Mouse (Mus musculus) stomach, embryonic 15.5 days (tissue): Measurements from ENCODE around the gene Tob2. TPM values are rescaled to one million over a fixed set of nuclear protein-coding genes. Genes with fewer than 3 reads are reported as not detected.

ENCODE experiments used
- ATAC-seq: fragments of 200-750 bp; cut with Nextera tagmentation; 2 replicates; pipeline ENCODE4 v1.8.0; 2017; ENCODE audit warnings: low read depth, moderate number of reproducible peaks, moderate TSS enrichment; ENCODE audit not compliant: insufficient read depth, low FRiP score
- H3K27ac ChIP-seq: fragments of 300-500 bp; sonication (generic); 2 replicates; pipeline ENCODE4 v1.5.1; 2015; ENCODE audit warnings: mild to moderate bottlenecking, inconsistent platforms
- H3K27me3 ChIP-seq: fragments of 300-500 bp; sonication (generic); replicated peaks from 2 replicates; pipeline ENCODE4 v1.6.1; 2015; ENCODE audit warnings: inconsistent platforms
- H3K36me3 ChIP-seq: fragments of 300-500 bp; sonication (generic); 2 replicates; pipeline ENCODE4 v1.6.1; 2015; ENCODE audit warnings: inconsistent platforms
- H3K4me1 ChIP-seq: fragments of 300-500 bp; sonication (generic); 2 replicates; pipeline ENCODE4 v1.6.1; 2015; ENCODE audit warnings: inconsistent platforms
- H3K4me2 ChIP-seq: fragments of 300-500 bp; sonication (generic); 2 replicates; pipeline ENCODE4 v1.6.1; 2015; ENCODE audit warnings: mild to moderate bottlenecking, inconsistent platforms
- H3K4me3 ChIP-seq: fragments of 300-500 bp; sonication (generic); replicated peaks from 2 replicates; pipeline ENCODE4 v1.5.1; 2015; ENCODE audit warnings: inconsistent platforms
- H3K9ac ChIP-seq: fragments of 300-500 bp; sonication (generic); 2 replicates; pipeline ENCODE4 v1.6.1; 2015; ENCODE audit warnings: inconsistent platforms
- H3K9me3 ChIP-seq: fragments of 300-500 bp; sonication (generic); 2 replicates; pipeline ENCODE4 v1.6.1; 2016; ENCODE audit warnings: inconsistent platforms
- WGBS: fragments of 180-500 bp; shearing (Covaris S2); methylation state at CpG from one replicate; pipeline ENCODE4 v1.1.7; 2015; 5-methylcytosine and 5-hydroxymethylcytosine counted together
- polyA plus RNA-seq: library from polyadenylated mRNA; unstranded; fragments of >200 nt; fragmentation: Nextera tagmentation; extraction: Ambion mirVana; gene quantifications from 2 replicates; pipeline ENCODE4 v1.2.1, GENCODE M21; 2015

Gene Tob2
- polyA plus RNA-seq: 26.6 and 27.9 TPM in 2 replicates

DNA sequence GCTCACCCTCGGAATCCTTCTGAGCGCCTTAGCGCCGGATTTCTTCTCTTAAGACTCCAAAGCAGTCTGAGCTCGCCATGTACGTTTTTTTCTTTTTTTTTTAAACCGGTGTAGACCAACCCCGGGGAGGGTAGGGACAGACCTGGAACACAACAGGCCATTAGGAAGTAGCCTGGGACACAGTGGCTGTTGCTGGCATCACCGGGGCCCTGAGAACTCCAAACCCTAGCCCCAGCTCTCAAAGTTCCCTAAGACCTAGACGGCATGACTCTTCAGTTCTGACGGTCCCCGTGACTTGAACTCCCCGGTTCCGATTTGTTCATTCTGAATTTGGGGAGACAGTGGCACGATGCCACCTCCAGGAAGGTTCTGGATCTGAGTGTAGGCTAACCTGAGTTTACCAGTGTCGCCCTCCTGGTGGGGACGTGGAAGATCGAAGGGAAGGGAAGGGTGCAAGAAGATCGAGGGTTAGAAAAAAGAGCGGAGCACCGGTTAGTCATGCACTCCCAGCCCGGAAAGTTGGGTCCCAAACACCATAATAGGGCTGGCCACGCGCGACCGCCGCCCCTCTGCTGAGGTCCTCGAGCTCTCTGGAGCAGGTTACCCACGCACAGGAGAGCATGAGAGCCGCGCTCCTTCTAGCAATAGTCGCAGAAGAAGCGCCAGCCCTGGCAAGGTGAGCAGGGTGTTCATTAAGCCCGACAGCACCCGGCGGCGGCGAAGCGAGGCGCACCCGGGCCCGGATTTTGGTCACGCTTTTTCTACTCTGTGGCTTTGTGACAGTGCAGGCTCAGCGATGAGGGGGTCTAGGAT is at the start of gene Tob2:
Tob2 (minus strand) TSS at position 280 of the 813 bp plus-strand sequence.
- no peaks in the 10 kb centered on the region for H3K27me3 ChIP-seq
- under 1% methylated on average over 44 of the region's 44 CpGs for WGBS
- 0 out of 2 replicates have a peak, but pooled peaks cover 2% of the 10 kb centered on the region for H3K36me3 ChIP-seq
- peaks cover 2% of the 10 kb centered on the region; the same call in 1 of the 2 replicates for H3K4me1 ChIP-seq
- ATAC-seq: peak; percentile 5; the same call in 1 of the 2 replicates
- H3K27ac ChIP-seq: peak within 1 kb of the TSS; percentile 98
- peak within 1 kb of the TSS; percentile 97 for H3K9ac ChIP-seq
- peak within 1 kb of the TSS; percentile 92 for H3K4me2 ChIP-seq
- no peaks in the 10 kb centered on the region for H3K9me3 ChIP-seq
- H3K4me3 ChIP-seq: peak within 1 kb of the TSS; percentile 93

DNA sequence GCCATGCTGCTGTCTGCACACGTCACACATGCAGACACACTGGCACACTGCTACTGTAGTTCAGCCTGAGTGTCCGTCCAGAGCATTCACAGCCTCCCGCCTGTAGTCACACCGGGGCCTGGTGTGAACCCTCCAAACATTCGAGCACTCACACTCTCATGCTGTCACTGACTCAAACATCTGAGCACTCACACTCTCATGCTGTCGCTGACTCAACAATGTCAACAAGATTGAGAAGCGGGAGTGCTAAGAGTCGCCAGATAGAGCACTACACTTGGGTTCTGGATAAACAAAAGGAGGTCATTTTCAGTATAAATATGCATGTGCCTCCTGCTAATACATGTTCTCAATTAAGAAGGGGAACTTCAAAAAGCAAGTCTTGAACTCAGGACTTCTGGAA is 49.4 kb upstream of the Tob2 start:
- Histone ChIP-seq H3K27ac (no peak overlapping the region), H3K9ac (no peak overlapping the region), H3K4me1 (0 out of 2 replicates have a peak, but pooled peaks cover 3% of the 10 kb centered on the region), H3K9me3 (no peaks in the 10 kb centered on the region), H3K36me3 (peaks cover 64% of the 10 kb centered on the region), H3K27me3 (no peaks in the 10 kb centered on the region), H3K4me3 (no peak overlapping the region), H3K4me2 (no peak overlapping the region)
- 82% methylated on average over 8 of the region's 8 CpGs for WGBS
- no peak for ATAC-seq

DNA sequence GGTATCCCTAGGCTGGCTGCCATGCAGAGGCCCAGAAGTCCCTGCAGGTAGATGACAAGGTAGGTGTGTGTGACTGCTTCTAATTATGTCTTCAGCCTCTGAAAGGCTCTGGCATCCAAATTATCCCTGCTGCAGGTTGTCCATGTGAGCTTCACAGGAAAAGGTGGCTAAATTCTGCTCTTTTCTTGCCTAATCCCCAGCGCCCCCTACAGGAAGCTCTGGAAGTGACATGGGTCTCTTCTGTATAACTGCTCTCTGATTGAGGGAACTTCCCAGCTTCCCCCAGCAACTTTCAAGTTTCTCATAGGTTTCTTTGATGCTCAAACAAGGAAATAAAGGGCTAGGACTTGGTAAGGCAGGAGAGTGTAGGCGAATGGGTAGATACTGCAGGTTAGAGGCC is 46.3 kb upstream of the Tob2 start:
- WGBS: 37% methylated on average over 2 of the region's 2 CpGs
- H3K4me1 ChIP-seq: no peaks in the 10 kb centered on the region
- ATAC-seq: no peak

DNA sequence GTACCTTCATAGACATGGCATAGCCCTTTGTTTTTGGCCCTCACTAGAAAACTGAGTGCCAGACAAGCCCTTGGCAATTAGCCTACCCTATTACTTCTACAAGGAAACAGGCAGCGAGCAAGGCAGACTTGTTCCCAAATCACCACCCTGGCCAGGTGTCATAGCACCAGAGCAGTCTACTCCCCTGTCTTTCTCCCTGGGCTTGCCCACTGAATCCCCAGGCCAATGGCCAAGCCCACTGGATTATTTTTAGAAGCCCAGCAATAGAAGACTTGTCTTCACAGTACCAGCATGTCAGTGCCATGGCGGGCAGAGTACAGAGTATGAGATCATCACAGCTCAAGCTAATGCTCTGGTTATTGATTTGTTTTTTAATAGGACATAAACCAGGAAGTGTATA is 40.2 kb upstream of the Tob2 start:
- WGBS: 86% methylated on average over 2 of the region's 2 CpGs
- Histone ChIP-seq H3K4me3 (no peak overlapping the region), H3K4me2 (no peak overlapping the region), H3K4me1 (no peaks in the 10 kb centered on the region), H3K9ac (no peak overlapping the region), H3K27me3 (no peaks in the 10 kb centered on the region), H3K9me3 (no peaks in the 10 kb centered on the region), H3K36me3 (peaks cover 42% of the 10 kb centered on the region), H3K27ac (no peak overlapping the region)
- ATAC-seq: no peak

More for the DNA sequence above, 46.3 kb upstream of the Tob2 start:
- H3K4me3 ChIP-seq: no peak overlapping the region
- no peaks in the 10 kb centered on the region for H3K27me3 ChIP-seq
- H3K36me3 ChIP-seq: peaks cover 64% of the 10 kb centered on the region
- no peak overlapping the region for H3K9ac ChIP-seq
- H3K9me3 ChIP-seq: no peaks in the 10 kb centered on the region
- no peak overlapping the region for H3K4me2 ChIP-seq
- no peak overlapping the region for H3K27ac ChIP-seq

DNA sequence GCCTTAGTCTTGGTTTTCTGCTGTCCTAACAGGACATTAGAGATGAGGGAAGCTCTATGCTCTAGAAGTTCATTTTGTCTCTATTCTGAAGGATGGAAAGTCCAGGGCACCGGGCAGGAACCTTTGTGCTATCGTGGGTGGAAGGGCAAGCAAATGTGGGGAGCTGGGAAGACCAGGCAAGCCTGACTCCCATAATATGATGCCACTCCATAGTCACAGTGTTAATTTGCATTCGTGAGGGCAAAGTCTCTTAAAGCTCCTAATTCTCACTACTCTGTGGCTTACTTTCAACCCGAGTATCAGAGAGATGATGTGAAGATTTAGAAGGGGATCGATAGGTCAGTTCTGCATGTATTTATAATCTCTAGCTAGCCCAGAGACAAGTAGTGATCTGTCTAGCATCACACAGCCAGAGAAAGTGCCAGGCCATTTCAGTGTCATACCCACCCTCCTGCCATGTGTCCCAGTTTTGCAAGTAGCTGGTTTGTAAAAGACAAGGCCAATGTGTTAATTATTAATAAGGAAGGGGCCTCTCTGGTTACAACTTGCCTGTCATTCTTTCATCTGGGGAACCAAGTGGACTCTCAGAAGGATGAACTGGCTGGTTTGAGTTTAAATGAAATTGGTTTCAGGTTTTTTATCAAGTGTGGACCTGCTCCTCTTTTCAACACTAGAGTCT is 39.1 kb upstream of the Tob2 start:
- WGBS: 79% methylated on average over 5 of the region's 5 CpGs
- Histone ChIP-seq H3K4me2 (no peak overlapping the region), H3K9ac (no peak overlapping the region), H3K36me3 (peaks cover 38% of the 10 kb centered on the region), H3K27me3 (no peaks in the 10 kb centered on the region), H3K4me3 (no peak overlapping the region), H3K4me1 (no peaks in the 10 kb centered on the region), H3K27ac (no peak overlapping the region), H3K9me3 (no peaks in the 10 kb centered on the region)
- ATAC-seq: no peak

DNA sequence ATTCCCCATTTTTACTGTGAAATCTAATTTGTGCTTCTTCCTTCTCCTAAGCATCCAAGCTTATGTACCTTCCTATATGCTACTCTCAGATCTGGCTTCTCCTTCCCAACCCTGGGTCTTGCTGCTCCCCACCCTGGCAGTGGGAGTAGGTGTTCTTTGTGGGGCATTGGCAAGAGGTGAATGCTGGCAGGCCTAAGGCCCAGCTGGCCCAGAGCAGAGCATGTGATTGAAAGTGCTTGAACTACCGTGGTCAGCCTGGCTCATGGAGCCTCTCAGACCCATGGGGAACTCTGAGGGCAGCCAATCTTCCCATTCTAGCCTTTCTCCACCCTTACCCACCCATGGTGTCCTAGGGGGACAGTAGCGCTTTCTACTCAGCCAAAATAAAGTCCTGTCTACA is 37.8 kb upstream of the Tob2 start:
- Histone ChIP-seq H3K9me3 (no peaks in the 10 kb centered on the region), H3K27ac (no peak overlapping the region)

DNA sequence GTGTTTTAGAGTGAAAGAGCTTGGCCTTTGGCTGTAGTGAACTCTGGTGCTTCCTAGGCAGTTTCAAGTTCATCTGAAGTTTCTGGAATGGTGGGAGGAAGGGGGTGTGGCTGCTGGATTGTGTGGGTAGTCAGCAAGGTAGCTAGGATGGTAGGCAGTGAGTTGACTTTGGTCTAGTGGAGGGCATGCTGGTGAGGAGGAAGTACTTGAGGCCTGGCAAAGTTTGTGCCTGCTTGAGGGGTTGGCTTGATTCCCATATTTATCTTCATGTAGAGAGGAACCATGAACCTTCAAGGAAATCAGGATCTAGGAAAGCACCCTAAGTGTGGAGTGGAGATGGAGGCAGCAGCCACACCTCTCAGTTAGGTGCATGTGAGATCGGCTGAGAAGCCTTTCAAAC is 35.4 kb upstream of the Tob2 start:
- Histone ChIP-seq H3K4me2 (no peak overlapping the region), H3K27me3 (no peaks in the 10 kb centered on the region), H3K9ac (no peak overlapping the region), H3K4me1 (no peaks in the 10 kb centered on the region), H3K4me3 (no peak overlapping the region), H3K9me3 (no peaks in the 10 kb centered on the region), H3K27ac (no peak overlapping the region), H3K36me3 (peaks cover 36% of the 10 kb centered on the region)
- ATAC-seq: no peak
- 90% methylated on average over 1 of the region's 1 CpGs for WGBS

More for the DNA sequence above, 37.8 kb upstream of the Tob2 start:
- Histone ChIP-seq H3K4me3 (no peak overlapping the region), H3K9ac (no peak overlapping the region), H3K4me1 (no peaks in the 10 kb centered on the region), H3K36me3 (peaks cover 36% of the 10 kb centered on the region), H3K4me2 (no peak overlapping the region), H3K27me3 (no peaks in the 10 kb centered on the region)
- ATAC-seq: no peak
- WGBS: 92% methylated on average over 2 of the region's 2 CpGs

DNA sequence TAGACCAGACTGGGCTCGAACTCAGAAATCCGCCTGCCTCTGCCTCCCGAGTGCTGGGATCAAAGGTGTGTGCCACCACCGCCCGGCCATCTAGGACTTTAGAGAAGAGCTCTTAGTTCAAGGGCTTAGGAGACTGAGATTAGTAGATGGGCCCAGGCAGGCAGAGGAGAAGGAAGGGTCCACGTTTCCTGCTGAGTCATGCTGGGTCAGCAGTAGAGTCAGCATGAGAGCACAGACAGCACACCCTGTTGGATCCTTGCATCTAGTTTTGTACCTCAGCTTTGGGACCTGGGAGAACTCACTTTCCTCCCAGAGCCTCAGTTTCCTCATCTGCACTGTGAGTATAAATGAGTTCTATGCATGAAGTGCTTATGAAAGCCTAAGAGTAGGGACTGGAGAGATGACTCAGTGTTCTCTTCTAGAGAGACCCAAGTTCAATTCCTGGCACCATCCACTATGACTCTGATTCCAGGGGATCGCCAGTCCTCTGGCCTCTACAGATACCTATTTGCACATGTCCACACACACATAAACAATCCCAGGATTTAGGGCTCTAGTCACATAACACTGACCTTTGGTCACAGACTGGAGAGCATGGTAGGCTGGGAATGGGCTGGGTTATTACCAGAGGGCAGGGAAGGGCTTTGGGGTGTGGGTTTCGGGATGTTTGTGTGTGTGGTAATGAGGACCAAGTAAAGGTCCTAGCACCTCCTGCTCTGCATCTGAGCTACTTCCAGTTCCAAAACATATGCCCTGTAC is 33.4 kb upstream of the Tob2 start:
- Histone ChIP-seq H3K36me3 (peaks cover 42% of the 10 kb centered on the region), H3K4me1 (no peaks in the 10 kb centered on the region), H3K4me2 (no peak overlapping the region), H3K27ac (no peak overlapping the region), H3K9me3 (no peaks in the 10 kb centered on the region), H3K9ac (no peak overlapping the region), H3K4me3 (no peak overlapping the region), H3K27me3 (no peaks in the 10 kb centered on the region)
- ATAC-seq: peak; percentile 43; the same call in 1 of the 2 replicates
- WGBS: 92% methylated on average over 8 of the region's 8 CpGs

DNA sequence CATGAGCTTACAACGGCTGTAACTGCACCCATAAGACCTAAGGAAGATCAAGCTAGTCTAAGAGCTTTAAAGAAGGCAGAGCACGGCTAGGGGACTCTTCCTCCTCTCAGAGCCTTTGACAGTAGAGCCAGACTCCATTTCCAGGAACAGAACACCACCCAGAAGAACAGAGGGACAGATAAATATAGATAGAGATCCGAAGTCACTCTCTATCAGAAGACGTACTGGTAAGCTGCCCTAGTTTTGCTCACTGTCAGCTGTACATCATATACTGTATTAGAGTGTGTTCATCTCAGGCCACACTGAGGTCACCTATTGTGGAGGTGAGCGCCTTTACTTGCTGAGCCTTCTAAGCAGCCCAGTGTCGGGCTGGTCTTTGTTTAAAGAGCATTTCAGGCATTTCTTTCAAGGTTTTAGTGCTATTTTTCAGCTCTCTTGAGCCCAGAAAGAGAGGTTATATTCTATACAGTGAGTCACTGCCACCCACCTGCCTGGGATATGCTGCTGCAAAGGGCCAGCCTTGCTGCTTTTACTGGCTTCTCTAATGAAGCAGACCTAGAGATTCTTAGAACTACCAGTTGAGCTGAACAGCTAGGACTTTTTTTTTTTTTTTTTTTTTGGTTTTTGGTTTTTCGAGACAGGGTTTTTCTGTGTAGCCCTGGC is 32.7 kb upstream of the Tob2 start:
- WGBS: 82% methylated on average over 7 of the region's 7 CpGs
- no peak for ATAC-seq
- Histone ChIP-seq H3K4me3 (no peak overlapping the region), H3K9me3 (no peaks in the 10 kb centered on the region), H3K36me3 (peaks cover 41% of the 10 kb centered on the region), H3K27ac (no peak overlapping the region), H3K9ac (no peak overlapping the region), H3K4me2 (no peak overlapping the region), H3K27me3 (no peaks in the 10 kb centered on the region), H3K4me1 (no peaks in the 10 kb centered on the region)

DNA sequence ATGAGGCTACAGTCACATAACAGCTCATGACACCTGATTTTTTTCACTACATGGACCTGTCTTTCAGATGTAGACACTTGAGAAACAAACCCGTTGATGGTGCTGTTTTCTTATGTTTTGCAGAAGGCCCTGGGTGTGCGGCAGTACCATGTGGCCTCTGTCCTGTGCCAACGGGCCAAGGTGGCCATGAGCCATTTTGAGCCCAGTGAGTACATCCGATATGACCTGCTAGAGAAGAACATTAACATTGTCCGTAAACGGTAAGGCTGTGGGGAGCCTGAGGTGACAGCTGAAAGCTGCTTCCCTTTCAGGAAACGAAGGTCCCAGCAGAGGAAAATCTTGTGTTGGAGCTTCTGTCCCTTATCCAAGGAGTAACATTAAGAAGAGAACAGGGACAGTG is 30.6 kb upstream of the Tob2 start:
- WGBS: 95% methylated on average over 7 of the region's 7 CpGs
- Histone ChIP-seq H3K27me3 (no peaks in the 10 kb centered on the region), H3K9ac (no peak overlapping the region), H3K4me3 (no peak overlapping the region), H3K9me3 (no peaks in the 10 kb centered on the region), H3K4me1 (no peaks in the 10 kb centered on the region), H3K27ac (no peak overlapping the region), H3K4me2 (no peak overlapping the region), H3K36me3 (peaks cover 34% of the 10 kb centered on the region)
- ATAC-seq: no peak

DNA sequence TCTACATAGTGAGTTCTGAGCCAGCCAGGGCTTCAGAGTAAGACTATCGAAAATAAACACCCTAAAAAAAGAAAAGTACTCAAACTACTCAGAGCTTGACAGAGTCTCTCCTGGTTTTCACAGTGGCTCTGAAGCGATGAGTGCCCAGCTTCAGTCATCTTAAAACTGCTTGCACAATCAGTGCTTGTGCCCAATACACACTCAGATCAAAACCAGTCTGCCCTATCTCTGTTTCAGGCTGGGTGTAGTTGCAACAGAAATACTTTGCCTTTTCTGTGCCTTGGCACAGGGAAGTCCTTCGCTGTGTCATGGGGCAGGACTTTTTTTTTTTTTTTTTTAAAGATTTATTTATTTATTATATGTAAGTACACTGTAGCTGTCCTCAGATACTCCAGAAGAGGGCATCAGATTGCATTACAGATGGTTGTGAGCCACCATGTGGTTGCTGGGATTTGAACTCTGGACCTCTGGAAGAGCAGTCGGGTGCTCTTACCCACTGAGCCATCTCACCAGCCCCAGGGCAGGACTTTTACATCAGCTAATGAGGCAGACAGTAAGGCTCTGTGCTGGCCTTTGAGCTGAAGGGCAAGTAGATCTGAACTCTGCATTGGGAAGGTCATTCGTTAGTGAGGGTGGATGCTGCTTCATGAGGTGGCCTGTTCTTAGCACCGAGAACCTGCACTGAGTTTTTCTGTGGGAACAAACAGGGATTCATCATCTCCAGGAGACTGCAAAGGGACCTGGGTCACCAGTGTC is 28.4 kb upstream of the Tob2 start:
- H3K9ac ChIP-seq: no peak overlapping the region
- no peaks in the 10 kb centered on the region for H3K4me1 ChIP-seq
- WGBS: 90% methylated on average over 6 of the region's 6 CpGs
- no peak overlapping the region for H3K4me3 ChIP-seq
- H3K27me3 ChIP-seq: no peaks in the 10 kb centered on the region
- no peak overlapping the region for H3K27ac ChIP-seq
- H3K9me3 ChIP-seq: no peaks in the 10 kb centered on the region
- peaks cover 31% of the 10 kb centered on the region for H3K36me3 ChIP-seq
- ATAC-seq: no peak
- H3K4me2 ChIP-seq: no peak overlapping the region
